Mouse (Mus musculus) testis, adult 2 months (tissue): ENCODE measurements at regions not wholly inside any gene's neighbourhood (a gene's known extent, or its start where the extent isn't known, plus 50 kb on each side); places are given as distances from the start of the nearest gene placed in this dataset.

Source experiments
- CTCF ChIP-seq: fragments of 200-500 bp; IDR thresholded peaks from 2 replicates; pipeline ENCODE4 v1.5.1; 2012; ENCODE audit warnings: low read depth, mild to moderate bottlenecking, inconsistent platforms, low read length, moderate library complexity; ENCODE audit not compliant: control insufficient read depth, insufficient read depth, insufficient replicate concordance
- POLR2A ChIP-seq: fragments of 200-500 bp; IDR thresholded peaks from 2 replicates; pipeline ENCODE4 v1.6.1; 2012; ENCODE audit warnings: low read depth, mild to moderate bottlenecking, inconsistent platforms, low read length, moderate library complexity; ENCODE audit not compliant: control insufficient read depth

GRCm38 (mm10) chr19:54955096-54955495 lies 171.9 kb downstream of the Gpam start:
- no peak for TF ChIP-seq CTCF
- no peak for TF ChIP-seq POLR2A
